Mouse (Mus musculus) right cerebral cortex, postnatal 4 days (tissue): ENCODE measurements around the gene Lrrc41.

Source experiments
- DNase-seq: peaks from one replicate; pipeline ENCODE4 v3.0.0-alpha.2; 2022

The Lrrc41 gene

DNA sequence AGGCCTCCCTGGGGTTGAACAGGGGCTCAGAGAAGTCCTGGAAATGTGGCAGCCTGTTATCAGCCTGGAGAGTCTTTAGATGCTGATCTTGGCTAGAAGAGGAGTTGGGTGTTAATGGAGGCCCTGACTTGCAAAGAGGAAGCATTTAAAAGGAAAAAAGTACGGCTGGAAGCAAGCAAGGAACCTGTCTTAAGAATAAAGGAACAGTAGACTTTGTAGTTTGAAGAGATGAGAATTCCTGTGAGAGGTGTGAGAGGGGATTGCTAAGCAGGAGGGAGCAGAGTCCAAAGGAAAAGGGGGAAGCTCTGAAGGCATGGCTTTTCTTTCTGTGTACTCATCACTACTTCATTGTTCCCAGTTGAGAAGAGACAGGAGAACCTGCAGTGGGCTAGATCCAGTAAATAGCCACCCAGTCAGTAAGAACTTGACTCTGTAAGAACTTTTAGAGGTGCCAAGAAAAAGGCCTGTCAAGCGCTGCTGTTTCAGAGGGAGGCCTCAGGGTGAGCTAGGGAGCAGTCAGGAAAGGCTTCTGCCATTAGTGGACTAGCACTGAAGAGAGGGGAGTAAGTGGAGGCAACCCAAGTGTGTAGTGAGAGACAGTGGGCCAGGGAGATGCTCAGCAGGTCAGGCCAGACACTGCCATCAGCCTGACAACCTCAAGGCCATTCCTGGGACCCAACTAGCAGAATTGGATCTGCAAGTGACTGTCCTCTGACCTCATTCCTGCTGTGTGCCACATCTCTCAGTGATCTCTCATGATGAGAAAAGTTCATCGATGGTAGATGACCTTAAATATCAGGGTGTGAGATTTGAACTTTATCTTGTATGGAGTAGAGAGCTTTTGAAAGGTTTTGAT, 2.4 kb downstream of the Lrrc41 start:
- no peak for DNase-seq

GRCm38 (mm10) chr4:116088510-116089249, 13.6 kb downstream of the Lrrc41 start:
- DNase-seq, result no peak

DNA sequence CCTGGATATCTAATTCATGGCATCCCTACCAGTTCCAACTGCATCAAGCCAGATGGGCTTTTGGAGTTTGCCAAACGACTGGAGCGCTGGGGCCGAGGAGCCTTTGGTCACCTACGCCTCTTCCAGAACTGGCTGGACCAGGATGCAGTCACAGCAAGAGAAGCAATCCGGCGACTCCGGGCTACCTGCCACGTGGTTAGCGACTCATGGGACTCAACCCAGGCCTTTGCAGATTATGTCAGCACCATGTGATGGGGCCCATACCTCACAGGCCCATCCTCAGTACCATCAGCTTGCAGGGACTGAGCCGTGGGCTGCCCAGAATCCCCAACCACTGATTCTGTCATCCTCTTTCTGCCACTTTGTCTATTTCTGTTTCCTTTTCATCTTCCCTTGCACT, 21.2 kb downstream of the Lrrc41 start:
- no peak for DNase-seq

- DNase-seq, result no peak
These were observed 22.1 kb downstream of the Lrrc41 start for GRCm38 (mm10) chr4:116097211-116097610.

- DNase-seq, result no peak
These were observed 25.9 kb downstream of the Lrrc41 start for GRCm38 (mm10) chr4:116100959-116101358.

- no peak for DNase-seq
These were observed 30.2 kb downstream of the Lrrc41 start for GRCm38 (mm10) chr4:116105278-116105677.

GRCm38 (mm10) chr4:116110695-116111094, 35.6 kb downstream of the Lrrc41 start:
- no peak for DNase-seq

DNA sequence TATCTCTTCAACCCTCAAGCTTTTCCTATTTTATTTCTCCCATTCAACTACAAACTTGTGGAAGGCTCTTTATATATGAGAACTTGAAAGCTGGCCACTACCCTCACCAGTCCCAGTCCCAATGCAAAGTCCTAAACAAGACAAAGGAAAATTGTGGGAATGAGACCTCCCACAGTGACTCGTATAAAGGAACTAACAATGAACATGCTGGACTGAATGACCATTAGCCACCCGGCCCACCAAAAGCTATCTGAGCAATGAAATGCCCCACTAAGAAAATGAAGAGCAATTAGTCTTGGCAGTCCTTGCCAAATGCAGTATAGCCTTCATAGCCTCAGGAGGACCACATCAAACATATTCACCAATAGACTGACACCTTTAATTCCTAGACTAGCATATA, 36.4 kb downstream of the Lrrc41 start:
- DNase-seq, result no peak

DNA sequence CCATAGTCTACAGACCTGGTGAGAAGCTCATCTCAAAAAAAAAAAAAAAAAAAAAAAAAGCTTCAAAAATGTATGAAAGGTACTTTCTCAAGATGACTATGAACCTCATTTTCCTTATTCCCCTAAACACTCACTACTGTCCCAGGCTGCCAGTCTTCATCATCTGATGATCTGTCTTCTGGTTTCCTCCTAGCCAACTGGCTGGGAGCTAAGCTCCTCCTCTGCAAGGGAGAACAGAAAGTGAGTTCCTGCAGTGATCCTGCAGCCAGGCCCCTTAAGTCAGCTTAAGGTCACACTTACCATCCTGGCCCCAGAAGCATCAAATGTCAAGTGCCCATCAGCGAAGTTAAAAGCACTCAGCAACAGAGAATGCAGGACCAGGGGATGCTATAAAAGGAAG, 47.7 kb downstream of the Lrrc41 start:
- DNase-seq, result no peak

- peak; percentile 77 for DNase-seq
These were observed 48.8 kb downstream of the Lrrc41 start, which contains the start of the genes Rad54l and Pomgnt1 for GRCm38 (mm10) chr4:116123602-116124519. Rad54l (minus strand) TSS chr4:116123690. Pomgnt1 (plus strand) TSS chr4:116123840.

DNA sequence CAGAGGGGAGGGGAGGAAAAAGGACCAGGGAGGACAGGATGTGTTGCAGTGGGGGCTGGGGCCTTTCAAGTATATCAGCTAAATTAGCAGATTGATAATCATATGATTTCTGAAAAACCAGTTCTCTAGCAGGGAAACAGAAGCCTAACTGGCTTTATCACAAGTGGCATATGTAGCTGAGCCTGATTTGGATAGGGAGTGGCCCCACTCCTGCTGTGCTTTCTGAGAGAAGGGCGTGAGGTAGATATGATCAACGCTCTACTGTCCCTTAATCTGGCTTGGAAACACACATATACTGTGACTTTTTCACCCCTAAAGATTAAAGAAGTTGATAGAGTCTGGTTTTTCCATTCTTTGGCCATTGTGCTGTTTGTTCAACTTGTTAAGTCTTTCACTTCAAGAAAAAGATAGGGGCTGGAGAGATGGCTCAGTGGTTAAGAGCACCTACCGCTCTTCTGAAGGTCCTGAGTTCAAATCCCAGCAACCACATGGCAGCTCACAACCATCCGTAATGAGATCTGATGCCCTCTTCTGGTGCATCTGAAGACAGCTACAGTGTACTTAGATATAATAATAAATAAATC, 50.8 kb downstream of the Lrrc41 start:
- no peak for DNase-seq

DNA sequence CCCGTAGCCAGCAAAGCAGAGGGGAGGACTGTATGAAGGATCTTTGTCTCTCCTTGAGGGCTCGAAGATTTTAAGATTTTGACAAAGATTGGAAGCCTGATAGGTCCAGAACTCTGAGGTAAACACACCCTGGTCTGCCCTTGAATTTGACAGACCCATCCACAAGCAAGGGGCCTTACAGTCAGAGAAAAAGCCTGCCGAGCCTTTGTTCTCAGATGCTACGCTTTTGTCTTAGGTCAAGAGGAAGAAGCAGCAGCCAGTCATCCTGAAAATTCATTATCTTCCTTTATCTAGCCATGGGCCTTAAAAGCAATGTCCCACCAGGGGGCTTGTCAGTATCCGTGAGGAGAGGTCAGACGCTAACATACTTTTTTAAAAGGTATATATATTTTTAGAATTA, 52.9 kb downstream of the Lrrc41 start:
- no peak for DNase-seq

DNA sequence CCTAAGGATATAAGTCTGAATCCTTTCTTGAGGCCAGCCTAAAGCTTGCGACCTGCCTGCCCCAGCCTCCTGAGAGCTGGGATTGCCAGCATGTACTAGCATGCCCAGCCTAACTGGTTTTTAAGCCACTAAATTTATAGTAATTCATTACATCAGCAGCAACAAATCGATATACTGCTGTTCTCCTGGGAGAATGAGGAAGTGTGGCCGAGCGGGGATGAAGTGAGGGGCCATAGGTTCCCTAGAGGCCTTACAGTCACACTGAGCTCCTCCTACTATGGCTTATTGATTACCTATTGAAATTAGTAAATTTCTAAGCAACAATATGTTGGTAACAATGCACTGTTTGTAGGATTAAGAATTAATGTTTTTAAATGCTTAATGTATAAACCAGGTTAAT, 58.1 kb downstream of the Lrrc41 start:
- DNase-seq, result no peak

GRCm38 (mm10) chr4:116134990-116135389, 59.9 kb downstream of the Lrrc41 start:
- DNase-seq, result no peak

DNA sequence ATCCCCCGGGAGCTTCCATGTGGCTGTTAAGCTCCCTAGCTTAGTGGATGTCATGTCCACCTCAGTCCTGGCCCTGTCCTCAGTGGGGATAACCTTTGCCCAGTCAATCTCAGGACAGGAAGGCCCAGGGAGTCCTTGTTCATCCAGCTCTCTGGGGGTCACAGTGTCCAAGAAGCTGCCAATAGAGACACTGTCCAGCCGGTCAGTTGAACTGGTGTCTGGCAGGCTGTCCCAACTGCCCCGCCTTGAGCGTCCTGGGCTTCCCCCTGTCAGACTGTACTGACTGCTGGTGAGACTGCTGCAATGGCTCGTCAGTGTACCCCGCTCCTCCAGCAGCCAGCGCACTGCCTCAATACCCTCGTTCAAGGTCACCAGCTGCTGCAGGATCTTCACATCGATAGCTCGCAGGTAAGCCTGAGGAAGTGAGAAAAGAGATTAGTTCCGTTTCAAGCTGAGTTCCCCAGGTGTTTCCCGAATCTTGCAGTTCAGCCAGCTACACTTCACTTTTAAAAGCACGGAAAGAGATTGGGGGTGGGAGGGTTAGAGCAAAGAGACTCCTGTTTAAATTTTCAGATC, 62.4 kb downstream of the Lrrc41 start:
- no peak for DNase-seq

DNA sequence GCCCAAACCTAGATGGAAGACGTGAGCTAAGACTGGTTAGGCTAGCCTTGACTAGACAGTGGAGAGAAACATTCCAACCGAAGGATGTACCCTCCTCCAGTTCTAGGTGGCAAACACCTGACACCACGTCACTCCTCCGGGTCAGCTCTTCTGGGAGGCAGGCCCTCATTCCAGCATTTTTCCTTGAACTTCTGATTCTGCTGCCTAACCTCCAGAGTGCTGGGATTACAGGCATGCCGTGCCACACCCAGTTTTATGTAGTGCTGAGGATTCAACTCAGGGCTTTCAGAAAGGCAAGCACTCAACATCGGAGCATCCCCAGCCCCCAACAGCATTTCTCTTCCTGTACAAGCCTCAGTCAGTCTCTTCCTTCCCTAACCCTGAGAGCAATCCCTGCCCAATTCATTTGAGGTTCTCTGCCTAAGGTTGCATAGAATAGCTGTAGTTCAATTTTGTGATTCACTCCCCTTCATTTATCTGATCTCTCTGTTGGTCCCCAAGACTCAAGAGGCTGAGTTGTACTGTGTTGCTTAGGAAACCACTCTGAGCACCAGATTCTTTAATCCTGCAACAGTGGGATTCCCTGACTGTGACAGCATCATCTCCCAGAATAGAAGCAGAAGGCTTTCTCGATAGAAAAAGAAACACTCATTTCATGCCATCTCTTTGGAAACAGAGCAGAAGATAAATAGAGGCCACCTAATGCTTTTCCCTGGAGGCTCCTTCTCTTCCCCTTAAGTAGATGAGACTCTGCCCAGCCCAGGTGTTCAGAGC, 65.9 kb downstream of the Lrrc41 start:
- no peak for DNase-seq

DNA sequence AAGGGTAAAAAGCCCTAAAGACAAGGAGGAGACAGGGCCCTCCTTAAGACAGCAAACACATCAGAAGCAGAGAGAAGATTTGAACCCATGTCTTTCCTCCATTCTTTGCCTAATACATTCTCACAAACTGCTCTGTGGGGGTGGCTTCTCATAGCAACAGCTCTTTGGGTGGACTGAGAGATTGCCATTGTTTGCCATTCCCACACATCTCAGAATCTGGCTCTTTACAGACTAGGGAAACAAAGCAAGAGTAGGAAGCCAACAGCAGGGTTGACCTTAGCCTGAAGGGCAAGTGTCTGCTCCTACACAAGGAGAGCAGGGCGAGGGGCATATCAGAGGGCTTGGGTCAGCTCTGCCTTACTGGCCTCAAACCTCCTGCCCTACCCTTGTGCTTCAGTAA, 66.7 kb downstream of the Lrrc41 start:
- DNase-seq, result peak; percentile 1

DNA sequence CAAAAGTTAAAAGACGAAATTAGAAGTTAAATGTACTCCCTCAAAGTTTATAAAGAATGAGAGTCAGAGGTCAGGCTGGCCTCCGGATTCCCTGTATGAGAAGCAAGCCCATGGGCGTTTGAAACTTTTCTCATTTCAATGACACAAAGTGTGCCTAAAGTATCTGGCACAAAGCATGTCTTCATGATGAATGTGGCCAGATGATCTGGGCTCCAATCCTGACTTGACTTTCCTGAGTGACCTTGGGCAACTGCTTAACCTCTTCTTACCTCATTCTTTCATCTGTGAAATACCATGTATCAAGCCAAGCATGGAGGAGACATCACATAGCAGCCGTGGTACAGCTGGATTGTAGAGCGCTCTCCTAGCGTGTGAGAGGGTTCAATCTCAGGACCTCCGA, 67.2 kb downstream of the Lrrc41 start:
- DNase-seq, result no peak

DNA sequence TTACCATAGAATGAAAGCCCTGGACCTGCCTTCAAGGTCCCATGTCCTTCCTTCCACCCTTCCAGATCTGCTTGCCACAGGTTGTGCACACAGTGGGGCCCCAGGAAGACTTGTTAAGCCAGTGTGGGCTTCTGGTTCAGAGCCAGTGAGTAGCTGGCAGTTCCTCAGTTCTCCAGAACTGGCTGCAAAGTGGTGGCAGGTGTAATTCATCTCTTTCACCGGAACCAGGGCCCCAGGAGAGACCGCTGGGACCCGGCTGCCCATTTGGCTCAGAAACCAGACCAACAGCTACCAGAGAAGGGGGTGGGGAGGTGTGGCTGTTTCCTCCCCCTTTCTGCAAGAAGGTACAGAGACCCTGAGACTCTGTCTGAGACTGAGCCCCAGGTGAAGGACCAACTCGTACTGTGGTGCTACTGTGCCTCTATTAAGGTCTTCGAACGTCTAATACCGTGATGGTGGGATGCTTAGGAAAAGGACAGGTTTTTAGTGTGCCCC, 68.3 kb downstream of the Lrrc41 start:
- DNase-seq, result no peak

DNA sequence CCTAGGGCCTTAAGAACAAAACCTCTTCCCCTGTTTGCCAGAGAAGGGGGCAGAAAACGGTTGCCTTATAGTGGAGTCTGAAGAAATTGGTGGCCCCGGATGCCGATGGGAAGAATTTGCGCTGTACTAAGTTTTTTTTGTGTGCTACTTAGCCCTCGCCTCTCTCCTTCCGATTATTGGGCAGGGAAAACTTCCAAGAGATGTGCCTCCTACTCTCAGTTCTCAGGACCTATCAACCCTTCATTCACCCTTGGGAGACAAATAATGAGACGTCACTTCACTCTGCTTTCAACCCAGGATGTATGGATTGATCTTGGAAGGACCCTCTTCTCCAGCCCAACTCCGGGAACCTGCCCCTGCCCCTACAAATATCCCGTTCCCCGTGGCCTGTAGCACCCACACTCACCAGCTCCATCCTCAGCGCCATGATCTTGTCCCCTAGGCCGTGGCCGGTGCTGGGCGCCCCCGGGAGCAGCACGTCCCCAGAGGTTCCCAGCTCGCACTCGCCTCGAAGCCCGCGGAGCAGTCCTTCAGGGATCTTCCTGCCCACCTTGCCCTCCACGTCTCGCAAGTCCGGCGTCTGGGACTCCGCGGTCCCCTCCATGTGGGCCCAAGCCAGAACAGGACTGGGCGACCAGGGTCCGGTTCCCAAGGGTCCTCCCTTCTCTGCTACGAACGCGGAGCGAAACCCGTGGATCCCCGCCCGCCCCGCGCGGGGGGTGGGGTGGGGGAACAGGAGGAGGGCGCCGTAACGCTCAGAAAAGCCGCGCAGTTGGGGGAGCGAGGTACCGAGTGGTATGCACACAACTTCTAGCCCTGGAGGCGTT, 69.0 kb downstream of the Lrrc41 start:
- DNase-seq, result peak; percentile 74
